Mouse (Mus musculus) left cerebral cortex, postnatal 25 days (tissue): ENCODE data around the gene Apex1. TPM values are rescaled to one million over a fixed set of nuclear protein-coding genes. Genes with fewer than 3 reads are reported as not detected.
A peak's percentile ranks its signal among the peaks of the same experiment; 100 is the strongest.
"Not testable (repeated sequence)": the region's sequence is repeated elsewhere in the genome, so short reads cannot be mapped to it uniquely, and the experiment has no call there.

Source experiments
- DNase-seq, 2 experiments: peaks; one replicate each; pipeline ENCODE4 v3.0.0; 2022; ENCODE audit warnings: low spot score in 2 of 2, mixed read lengths in 1 of 2
- intact Hi-C: fragments of 180-260 bp; cut with DNase I; formaldehyde crosslinking; loops from one replicate; pipeline ENCODE4 v1.15.1; 2025
- total RNA-seq, 2 experiments: library from RNA; stranded (reverse); gene quantifications; 2 replicates each; pipeline ENCODE4 v1.2.3; 2021

Gene Apex1
- total RNA-seq, 2 experiments from 2014 or later, result 51.7 to 55.9 TPM

DNA sequence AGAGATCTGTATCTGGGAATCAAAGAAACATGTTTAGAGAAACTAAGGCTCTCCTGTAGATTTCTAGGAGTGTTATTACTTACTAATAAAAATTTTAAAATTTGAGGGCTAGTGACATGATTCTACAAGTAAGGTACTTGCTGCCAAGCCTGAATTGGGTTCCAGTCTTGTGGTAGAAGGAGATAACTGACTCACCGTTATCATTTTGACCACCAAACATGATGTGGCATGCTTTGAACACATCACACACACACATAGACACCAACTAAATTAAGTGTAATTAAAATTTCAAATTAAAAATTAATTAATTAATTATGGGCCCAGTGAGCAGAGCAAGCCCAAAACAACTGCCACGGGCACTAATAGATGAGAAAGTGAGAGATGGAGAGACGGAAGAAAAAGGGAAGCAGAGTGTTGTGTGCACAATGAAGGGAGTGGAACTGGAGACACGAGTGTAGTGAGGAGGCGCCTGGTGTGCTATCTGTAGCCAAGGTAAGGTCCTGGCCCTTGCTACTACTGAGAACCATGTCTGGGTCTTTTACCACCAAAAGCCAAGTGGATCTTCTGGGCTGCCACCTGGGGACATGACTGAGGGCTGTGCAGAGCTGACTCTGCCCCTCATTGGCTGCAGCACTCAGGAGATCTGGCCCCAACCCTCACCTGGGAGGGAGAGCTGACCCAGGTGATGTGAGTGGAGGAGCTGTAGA, 33.7 kb downstream of the Apex1 start:
- intact Hi-C loops, DNase-seq: not testable (repeated sequence)

- intact Hi-C loops, result no loop called here
- no peak for DNase-seq
These were observed 43.6 kb downstream of the Apex1 start for GRCm38 (mm10) chr14:50968216-50968980.

DNA sequence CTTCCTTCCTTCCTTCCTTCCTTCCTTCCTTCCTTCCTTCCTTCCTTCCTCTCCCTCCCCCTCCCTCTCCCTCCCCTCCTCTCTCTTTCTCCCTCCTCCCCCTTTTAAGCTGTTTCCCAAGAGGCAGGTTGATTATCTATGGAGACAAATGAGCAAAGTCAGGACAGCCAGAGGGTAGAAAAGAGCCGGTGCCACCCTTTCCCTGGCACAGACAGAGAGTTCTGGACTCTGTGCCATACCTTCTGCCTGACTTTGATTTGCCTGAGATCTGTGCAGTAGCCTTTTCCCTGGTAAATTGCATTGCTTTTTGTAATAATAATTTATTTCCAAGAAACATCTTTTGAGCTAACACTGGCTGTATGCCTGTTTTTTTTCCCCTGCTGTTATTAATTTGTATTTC, 44.3 kb downstream of the Apex1 start:
- intact Hi-C loops, result no loop called here

DNA sequence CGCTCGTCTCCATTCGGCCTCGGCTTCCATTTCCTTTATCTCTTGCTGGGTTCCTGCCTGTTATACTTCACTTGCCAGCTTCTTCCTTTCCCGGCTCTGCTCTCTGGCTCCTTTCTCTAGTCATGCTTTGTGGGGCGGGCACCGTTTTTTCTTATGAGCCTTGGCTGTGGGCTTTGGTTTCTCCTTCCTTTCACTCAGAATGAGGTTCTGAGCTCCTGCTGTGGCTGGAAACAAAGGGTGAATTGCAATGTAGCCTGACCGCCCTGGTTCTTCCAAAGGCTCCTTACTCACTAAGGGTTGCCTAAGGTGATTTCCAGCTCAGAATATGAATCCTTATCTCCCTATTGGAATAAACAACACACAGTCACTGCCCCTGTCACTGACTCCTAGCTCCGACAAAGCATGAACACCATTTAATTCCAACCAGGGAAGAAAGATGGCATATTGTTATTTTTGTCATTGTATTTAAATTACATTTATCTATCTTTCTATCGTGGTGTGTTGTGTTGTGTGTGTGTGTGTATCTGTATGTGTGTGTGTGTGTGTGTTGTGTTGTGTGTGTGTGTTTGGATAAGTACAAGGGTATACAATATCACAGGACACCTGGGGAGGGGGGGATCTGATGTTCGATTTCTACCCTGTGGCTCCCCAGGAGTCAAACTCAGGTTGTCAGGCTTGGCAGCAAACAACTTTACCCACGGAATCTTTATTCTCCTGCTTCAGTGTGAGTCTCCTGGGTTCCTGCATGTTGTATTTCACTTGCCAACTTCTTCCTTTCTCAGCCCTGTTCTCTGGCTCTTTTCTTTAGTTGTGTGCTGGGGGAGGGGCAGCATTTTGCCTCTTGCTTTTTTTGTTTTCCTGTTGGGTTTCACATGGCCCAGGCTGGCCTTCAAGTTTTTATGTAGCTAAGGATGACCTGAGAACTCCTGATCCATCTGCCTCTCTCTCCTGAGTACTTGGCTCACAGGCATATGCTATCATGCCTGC, 45.1 kb downstream of the Apex1 start:
- intact Hi-C loops, result no loop called here
- DNase-seq, result peak; percentile 20 to 74

More for the DNA sequence above, 44.3 kb downstream of the Apex1 start:
- no peak for DNase-seq

DNA sequence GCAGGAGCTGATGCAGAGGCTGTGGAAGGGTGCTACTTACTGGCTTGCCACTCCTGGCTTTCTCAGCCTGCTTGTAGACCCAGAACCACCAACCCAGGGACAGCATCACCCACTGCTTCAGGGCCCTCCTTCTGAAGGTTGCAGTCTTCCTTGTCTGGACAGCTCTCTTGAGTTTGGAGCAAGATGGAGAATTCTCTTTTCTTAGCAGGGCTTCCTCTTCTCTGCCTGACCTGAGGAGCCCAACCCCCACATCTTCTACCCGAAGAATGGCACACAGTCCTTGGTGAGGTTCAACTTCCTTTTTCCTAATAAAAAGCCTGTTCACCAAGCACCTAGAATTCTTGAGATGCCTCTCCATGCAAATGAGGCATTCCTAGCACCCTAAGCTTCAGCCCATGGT, 46.1 kb downstream of the Apex1 start:
- no peak for DNase-seq
- intact Hi-C loops, result no loop called here

GRCm38 (mm10) chr14:50973054-50973453, 48.3 kb downstream of the Apex1 start:
- DNase-seq, intact Hi-C loops: not testable (repeated sequence)

DNA sequence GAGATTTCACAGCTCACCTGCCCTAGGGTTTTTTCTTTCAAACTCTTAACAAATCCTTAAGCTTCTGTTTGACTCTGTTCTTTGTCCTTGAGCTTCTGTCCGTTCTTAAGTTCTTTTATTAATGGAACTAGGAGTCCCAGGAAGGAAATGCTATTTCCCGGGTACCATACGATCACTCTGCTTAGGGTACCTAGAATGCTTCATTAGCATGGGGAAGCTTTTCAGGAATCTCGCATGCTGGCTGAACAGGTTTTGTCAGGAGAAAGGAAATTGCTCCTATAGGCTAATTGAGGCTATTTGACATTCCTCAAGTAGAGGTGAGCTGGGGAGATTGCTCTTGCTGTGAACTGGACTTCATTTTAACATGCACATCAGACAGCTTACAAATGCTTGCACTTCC, 48.9 kb downstream of the Apex1 start:
- no peak for DNase-seq
- intact Hi-C loops, result no loop called here

DNA sequence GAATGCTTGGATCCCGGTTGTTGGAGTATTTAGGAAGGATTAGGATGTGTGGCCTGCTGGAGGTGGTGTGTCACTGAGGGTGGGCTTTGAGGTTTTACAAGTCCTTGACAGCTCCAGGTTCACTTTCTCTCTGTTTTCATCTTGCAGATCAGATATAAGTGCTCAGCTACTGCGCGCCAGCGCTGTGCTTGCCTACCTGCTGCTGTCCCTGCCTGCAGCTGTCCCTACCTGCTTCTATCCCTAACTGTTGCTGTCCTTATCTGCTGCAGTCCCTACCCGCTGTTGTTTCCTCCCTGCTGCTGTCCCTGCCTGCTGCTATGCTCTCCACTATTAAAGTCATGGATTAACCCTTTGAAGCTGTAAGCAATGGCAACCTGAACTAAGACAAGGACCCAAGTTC, 50.2 kb downstream of the Apex1 start:
- no peak for DNase-seq
- intact Hi-C loops, result no loop called here

GRCm38 (mm10) chr14:50976674-50977073, 51.9 kb downstream of the Apex1 start:
- DNase-seq, result peak in 1 of 2 experiments; percentile 13
- intact Hi-C loops, result loop anchor here (2.0 kb wide), 1 partner anchor 86 kb away; no protein-coding TSS in a partner anchor

Other genes with a start within 250 kb of the Apex1 start
- not detected for gene Olfr747, start 231.8 kb upstream of the Apex1 start, total RNA-seq
- not detected for gene Olfr748, start 217.6 kb upstream of the Apex1 start, total RNA-seq
- not detected for gene Olfr749, start 179.9 kb upstream of the Apex1 start, total RNA-seq
- 10 to 100 TPM; 57.2 to 63.9 TPM for gene Ttc5, start 139.4 kb upstream of the Apex1 start, total RNA-seq
- gene Ccnb1ip1, start 117.2 kb upstream of the Apex1 start, total RNA-seq, result not detected
- 10 to 100 TPM; 23.0 to 24.7 TPM for gene Parp2, start 117.1 kb upstream of the Apex1 start, total RNA-seq
- 1 to 10 TPM; 2.4 to 5.0 TPM for gene Tep1, start 54.4 kb upstream of the Apex1 start, total RNA-seq
- 1 to 10 TPM; 2.3 to 3.2 TPM for gene Klhl33, start 27.5 kb upstream of the Apex1 start, total RNA-seq
- gene Osgep, start 75 bp upstream of the Apex1 start, total RNA-seq, result 10 to 100 TPM; 30.7 to 34.6 TPM
- 100 to 1,000 TPM in 1 of 2 experiments, 10 to 100 TPM in 1; 97.5 to 102 TPM for gene Pip4p1, start 5.9 kb downstream of the Apex1 start, total RNA-seq
- gene Pnp, start 6.1 kb downstream of the Apex1 start, total RNA-seq, result 10 to 100 TPM; 12.0 to 13.6 TPM
- gene Gm49342, start 19.5 kb downstream of the Apex1 start, total RNA-seq, result 10 to 100 TPM; 11.4 to 18.0 TPM
- 1 to 10 TPM; 1.1 to 1.9 TPM for gene Pnp2, start 31.0 kb downstream of the Apex1 start, total RNA-seq
- gene Rnase10, start 82.8 kb downstream of the Apex1 start, total RNA-seq, result under 1 TPM in 1 of 2 experiments, not detected in 1; 0.27 TPM
- not detected for gene Rnase9, start 116.9 kb downstream of the Apex1 start, total RNA-seq
- not detected for gene Rnase11, start 125.2 kb downstream of the Apex1 start, total RNA-seq
- gene Rnase12, start 132.7 kb downstream of the Apex1 start, total RNA-seq, result not detected
- not detected for gene Olfr750, start 149.5 kb downstream of the Apex1 start, total RNA-seq
- gene Rnase4, start 166.1 kb downstream of the Apex1 start, total RNA-seq, result 10 to 100 TPM; 20.5 to 21.8 TPM
- 1 to 10 TPM; 6.3 to 6.4 TPM for gene Ang, start 166.2 kb downstream of the Apex1 start, total RNA-seq
- not detected for gene Eddm3b, start 189.5 kb downstream of the Apex1 start, total RNA-seq
- under 1 TPM in 1 of 2 experiments, not detected in 1; 0.32 TPM for gene Rnase6, start 198.9 kb downstream of the Apex1 start, total RNA-seq
- under 1 TPM; 0.57 to 0.73 TPM for gene Rnase1, start 221.8 kb downstream of the Apex1 start, total RNA-seq
- not detected for gene Rnase2b, start 237.3 kb downstream of the Apex1 start, total RNA-seq